Mouse (Mus musculus) neural tube, embryonic 11.5 days (tissue): ENCODE measurements around the gene Tmem248. TPM values are rescaled to one million over a fixed set of nuclear protein-coding genes. Genes with fewer than 3 reads are reported as not detected.

ENCODE experiments used
- ATAC-seq: fragments of 200-750 bp; cut with Nextera tagmentation; 2 replicates; pipeline ENCODE4 v1.8.0; 2017; ENCODE audit warnings: moderate number of reproducible peaks, mild to moderate bottlenecking, moderate TSS enrichment, moderate library complexity; ENCODE audit not compliant: insufficient read depth, low FRiP score, low TSS enrichment
- DNase-seq: peaks from one replicate; pipeline ENCODE4 v3.0.0-alpha.2; 2015; ENCODE audit warnings: low spot score
- H3K27ac ChIP-seq: fragments of 300-500 bp; sonication (generic); 2 replicates; pipeline ENCODE4 v1.5.1; 2014; ENCODE audit warnings: low read depth, mild to moderate bottlenecking, low read length
- H3K27me3 ChIP-seq: fragments of 300-500 bp; sonication (generic); 2 replicates; pipeline ENCODE4 v1.6.1; 2014; ENCODE audit warnings: mild to moderate bottlenecking, low read length, mixed read lengths; ENCODE audit not compliant: control insufficient read depth, insufficient read depth
- H3K36me3 ChIP-seq: fragments of 300-500 bp; sonication (generic); 2 replicates; pipeline ENCODE4 v1.6.1; 2014; ENCODE audit warnings: mild to moderate bottlenecking, low read length, moderate library complexity, mixed read lengths; ENCODE audit not compliant: control insufficient read depth, insufficient read depth
- H3K4me1 ChIP-seq: fragments of 300-500 bp; sonication (generic); 2 replicates; pipeline ENCODE4 v1.6.1; 2014; ENCODE audit warnings: low read length, mixed read lengths; ENCODE audit not compliant: control insufficient read depth, insufficient read depth
- H3K4me2 ChIP-seq: fragments of 300-500 bp; sonication (generic); 2 replicates; pipeline ENCODE4 v1.6.1; 2014; ENCODE audit warnings: low read depth, mild to moderate bottlenecking, moderate library complexity
- H3K4me3 ChIP-seq: fragments of 300-500 bp; sonication (generic); 2 replicates; pipeline ENCODE4 v1.5.1; 2014; ENCODE audit warnings: low read depth, low read length
- H3K9ac ChIP-seq: fragments of 300-500 bp; sonication (generic); 2 replicates; pipeline ENCODE4 v1.6.1; 2014; ENCODE audit warnings: mild to moderate bottlenecking, low read length
- H3K9me3 ChIP-seq: fragments of 300-500 bp; sonication (generic); 2 replicates; pipeline ENCODE4 v1.6.1; 2016; ENCODE audit warnings: low read length; ENCODE audit not compliant: control insufficient read depth
- WGBS: fragments of 180-500 bp; shearing (Covaris S2); extraction: QIAGEN DNeasy Blood & Tissue Kit; methylation state at CpG from one replicate; pipeline ENCODE4 v1.1.7; 2014; 5-methylcytosine and 5-hydroxymethylcytosine counted together
- polyA plus RNA-seq: library from polyadenylated mRNA; unstranded; fragments of >200 nt; fragmentation: Nextera tagmentation; extraction: Ambion mirVana; gene quantifications from 2 replicates; pipeline ENCODE4 v1.2.1, GENCODE M21; 2014

Tmem248 gene
- polyA plus RNA-seq, 1 experiment from 2014 or later, result 35.8 TPM

DNA sequence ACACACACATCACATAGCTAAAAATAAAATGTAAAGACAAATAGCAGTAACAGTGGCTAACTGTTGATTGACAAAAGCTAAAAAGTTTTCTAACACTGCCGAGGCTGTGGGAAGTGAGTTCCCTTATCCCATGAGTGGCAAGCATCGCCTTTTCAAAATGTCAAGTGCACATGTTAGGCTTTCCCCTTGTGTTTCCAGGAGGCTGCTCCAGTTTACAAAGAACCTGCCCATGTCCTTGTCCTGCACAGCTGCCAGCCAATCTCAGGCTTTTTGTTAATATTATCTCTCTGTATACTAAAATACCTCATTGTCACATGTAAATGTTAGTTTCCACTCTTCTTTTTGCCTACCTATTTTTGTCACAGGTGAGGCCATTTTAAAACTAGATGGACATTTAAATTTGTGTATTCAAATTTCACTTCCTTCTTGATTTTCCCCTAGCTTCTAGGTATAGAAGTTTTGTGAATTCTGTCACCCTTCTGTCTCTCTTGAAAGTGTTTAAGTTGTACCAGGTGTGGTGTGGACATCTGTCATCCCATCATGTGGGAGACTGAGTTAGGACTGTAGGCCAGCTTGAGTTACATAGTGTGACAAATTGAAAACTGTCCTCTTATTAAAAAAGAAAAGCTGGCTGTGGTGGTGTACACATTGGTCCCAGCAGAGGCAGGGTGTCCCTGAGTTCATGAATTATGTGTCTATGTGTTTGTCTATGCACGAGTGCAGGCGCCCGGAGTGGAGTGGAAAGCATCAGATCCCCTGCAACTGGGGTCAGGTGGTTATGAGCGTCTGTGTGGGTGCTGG is 34.9 kb upstream of the Tmem248 start:
- ATAC-seq (no peak), DNase-seq (no peak)
- 74% methylated on average over 6 of the region's 6 CpGs for WGBS
- H3K4me1 ChIP-seq, result no peaks in the 10 kb centered on the region
- no peaks in the 10 kb centered on the region for H3K27me3 ChIP-seq
- H3K4me3 ChIP-seq, result no peak overlapping the region
- H3K36me3 ChIP-seq, result no peaks in the 10 kb centered on the region
- H3K27ac ChIP-seq, result no peak overlapping the region
- H3K9me3 ChIP-seq, result no peaks in the 10 kb centered on the region
- H3K9ac ChIP-seq, result no peak overlapping the region
- H3K4me2 ChIP-seq, result no peak overlapping the region

DNA sequence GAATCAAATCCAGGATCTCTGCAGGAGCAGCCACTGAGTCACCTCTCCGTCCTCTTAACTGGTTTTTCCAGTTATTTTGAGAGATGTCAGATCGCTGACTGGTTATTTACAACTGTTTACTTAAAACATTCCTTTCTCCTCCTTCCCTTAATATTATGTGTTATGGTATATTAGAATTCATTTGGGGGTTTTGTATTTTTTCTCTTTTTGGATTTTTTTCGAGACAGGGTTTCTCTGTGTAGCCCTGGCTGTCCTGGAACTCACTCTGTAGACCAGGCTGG is 34.4 kb upstream of the Tmem248 start:
- H3K27ac ChIP-seq, result no peak overlapping the region
- H3K4me3 ChIP-seq, result no peak overlapping the region
- 83% methylated on average over 3 of the region's 3 CpGs for WGBS

DNA sequence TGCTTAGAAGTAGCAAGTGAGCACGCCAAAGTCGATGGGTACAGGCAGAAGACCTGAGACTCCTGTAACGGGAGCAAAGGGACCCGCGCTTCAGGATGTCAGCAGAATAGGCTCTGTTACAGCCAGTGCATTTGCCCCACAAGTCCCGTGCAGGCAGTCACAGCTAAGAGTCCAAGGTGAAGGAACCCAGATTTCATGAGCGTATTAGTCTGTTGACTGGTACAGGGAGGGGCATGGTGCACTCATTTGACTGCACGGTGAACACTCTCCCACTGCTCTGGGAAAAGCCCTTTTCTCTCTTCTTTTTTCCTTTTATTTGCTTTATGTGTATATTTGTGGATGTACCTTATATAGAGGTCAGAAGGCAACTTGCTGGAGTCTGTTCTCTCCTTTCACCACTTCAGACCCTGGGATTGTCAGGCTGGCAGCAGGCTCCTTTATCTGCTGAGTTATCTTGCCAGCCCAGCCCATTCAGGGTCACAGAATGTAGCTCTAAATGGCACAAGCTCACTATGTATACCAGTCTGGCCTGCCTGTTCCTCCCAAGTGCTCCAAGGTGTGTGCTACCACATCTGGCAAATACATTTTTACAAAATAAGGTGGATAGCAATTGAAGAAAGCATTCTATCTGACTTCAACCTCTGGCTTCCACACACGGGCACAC is 32.6 kb upstream of the Tmem248 start:
- no peaks in the 10 kb centered on the region for H3K9me3 ChIP-seq
- no peak for DNase-seq
- H3K4me1 ChIP-seq, result no peaks in the 10 kb centered on the region
- H3K36me3 ChIP-seq, result no peaks in the 10 kb centered on the region
- no peaks in the 10 kb centered on the region for H3K27me3 ChIP-seq
- no peak for ATAC-seq
- H3K9ac ChIP-seq, result no peak overlapping the region
- WGBS, result 90% methylated on average over 9 of the region's 9 CpGs
- H3K4me2 ChIP-seq, result no peak overlapping the region
- no peak overlapping the region for H3K4me3 ChIP-seq
- no peak overlapping the region for H3K27ac ChIP-seq

More for the DNA sequence above, 34.4 kb upstream of the Tmem248 start:
- Histone ChIP-seq H3K36me3 (no peaks in the 10 kb centered on the region), H3K9ac (no peak overlapping the region), H3K4me2 (no peak overlapping the region), H3K4me1 (no peaks in the 10 kb centered on the region), H3K9me3 (no peaks in the 10 kb centered on the region), H3K27me3 (no peaks in the 10 kb centered on the region)
- ATAC-seq (no peak), DNase-seq (no peak)

DNA sequence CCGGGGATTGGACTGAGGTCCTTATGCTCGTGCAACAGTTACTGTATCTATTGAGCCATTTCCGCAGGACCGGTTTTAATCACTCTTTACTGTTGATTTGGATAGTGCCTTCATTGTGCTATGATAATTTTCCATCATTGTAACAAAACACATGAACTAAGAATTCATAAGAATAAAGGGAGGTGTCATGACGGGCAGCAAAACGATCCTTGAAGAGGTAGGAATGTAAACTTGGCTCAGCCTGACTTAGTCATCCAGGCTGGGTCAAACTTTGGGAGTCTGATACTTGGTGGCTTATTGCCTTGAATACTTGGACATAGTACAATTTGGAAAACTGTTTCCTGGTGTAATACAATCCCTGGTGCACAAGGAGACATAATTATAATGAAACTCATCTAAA is 31.6 kb upstream of the Tmem248 start:
- no peak overlapping the region for H3K4me3 ChIP-seq
- H3K4me2 ChIP-seq, result no peak overlapping the region
- H3K9ac ChIP-seq, result no peak overlapping the region
- no peaks in the 10 kb centered on the region for H3K27me3 ChIP-seq
- no peaks in the 10 kb centered on the region for H3K9me3 ChIP-seq
- DNase-seq (no peak), ATAC-seq (no peak)
- H3K4me1 ChIP-seq, result no peaks in the 10 kb centered on the region
- 91% methylated on average over 6 of the region's 6 CpGs for WGBS
- H3K27ac ChIP-seq, result no peak overlapping the region
- no peaks in the 10 kb centered on the region for H3K36me3 ChIP-seq

- ATAC-seq (no peak), DNase-seq (no peak)
- WGBS, result 61% methylated on average over 7 of the region's 7 CpGs
- Histone ChIP-seq H3K4me3 (no peak overlapping the region), H3K27ac (no peak overlapping the region), H3K4me2 (no peak overlapping the region), H3K9ac (no peak overlapping the region), H3K36me3 (no peaks in the 10 kb centered on the region), H3K9me3 (no peaks in the 10 kb centered on the region), H3K27me3 (no peaks in the 10 kb centered on the region), H3K4me1 (no peaks in the 10 kb centered on the region)
Measured at GRCm38 (mm10) chr5:130187383-130187782, 29.5 kb upstream of the Tmem248 start.

DNA sequence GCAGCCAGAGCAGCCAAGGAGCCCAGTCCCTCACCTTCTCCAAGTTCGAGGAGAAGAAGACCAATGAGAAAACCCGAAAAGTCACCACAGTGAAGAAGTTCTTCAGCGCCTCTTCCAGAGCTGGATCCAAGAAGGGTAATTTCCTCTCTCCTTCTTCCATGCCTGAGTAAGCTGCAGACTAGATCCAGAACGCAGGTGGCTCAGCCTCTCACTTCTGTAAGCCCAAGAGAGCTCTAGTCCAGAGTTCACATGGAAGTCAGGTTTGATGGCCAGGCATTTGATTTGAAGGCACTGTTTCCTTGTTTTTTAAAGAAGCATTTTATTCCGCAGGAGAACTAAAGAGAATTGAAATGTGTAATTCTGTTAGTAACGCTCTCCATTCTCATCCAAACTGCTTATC is 26.0 kb upstream of the Tmem248 start:
- no peak overlapping the region for H3K9ac ChIP-seq
- no peaks in the 10 kb centered on the region for H3K36me3 ChIP-seq
- no peaks in the 10 kb centered on the region for H3K27me3 ChIP-seq
- no peak overlapping the region for H3K27ac ChIP-seq
- no peaks in the 10 kb centered on the region for H3K4me1 ChIP-seq
- no peak overlapping the region for H3K4me2 ChIP-seq
- H3K9me3 ChIP-seq, result no peaks in the 10 kb centered on the region
- ATAC-seq, result no peak
- 93% methylated on average over 6 of the region's 6 CpGs for WGBS
- DNase-seq, result no peak
- H3K4me3 ChIP-seq, result no peak overlapping the region

- H3K27ac ChIP-seq, result no peak overlapping the region
- DNase-seq, result no peak
- ATAC-seq, result no peak
- no peak overlapping the region for H3K4me2 ChIP-seq
- H3K9me3 ChIP-seq, result no peaks in the 10 kb centered on the region
- no peak overlapping the region for H3K9ac ChIP-seq
- H3K27me3 ChIP-seq, result no peaks in the 10 kb centered on the region
- H3K4me3 ChIP-seq, result no peak overlapping the region
- no peaks in the 10 kb centered on the region for H3K36me3 ChIP-seq
- H3K4me1 ChIP-seq, result no peaks in the 10 kb centered on the region
- 83% methylated on average over 6 of the region's 6 CpGs for WGBS
Measured at GRCm38 (mm10) chr5:130191865-130192264, 25.0 kb upstream of the Tmem248 start.

DNA sequence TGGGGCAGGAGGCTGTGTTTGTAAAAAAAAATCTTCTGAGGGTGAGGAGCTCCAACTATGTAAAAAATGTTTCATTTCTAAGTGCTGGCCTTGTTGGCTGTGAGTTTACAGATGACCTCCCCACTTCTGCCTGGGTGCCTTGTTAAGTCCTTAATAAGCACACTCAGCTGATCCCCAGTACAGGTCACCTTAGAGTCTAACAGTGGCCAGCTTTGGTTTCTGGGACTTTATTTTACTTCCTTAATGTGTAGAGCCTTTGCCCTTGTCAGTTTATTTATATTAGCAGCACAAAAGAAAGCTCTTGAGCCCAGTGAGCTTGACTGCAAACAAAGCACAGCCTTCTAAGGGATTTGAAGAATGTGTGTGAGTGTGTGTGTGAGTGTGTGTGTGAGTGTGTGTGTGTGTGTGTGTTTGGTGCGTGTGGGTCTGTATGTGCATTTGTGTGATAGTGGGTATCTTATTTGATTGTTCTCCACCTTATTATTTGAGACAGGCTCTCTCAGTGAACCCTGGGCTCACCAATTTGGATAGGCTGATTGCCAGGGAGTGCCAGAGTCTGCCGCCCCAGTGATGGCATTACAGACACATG is 24.4 kb upstream of the Tmem248 start:
- no peaks in the 10 kb centered on the region for H3K27me3 ChIP-seq
- H3K27ac ChIP-seq, result no peak overlapping the region
- H3K9me3 ChIP-seq, result no peaks in the 10 kb centered on the region
- no peak for ATAC-seq
- no peak overlapping the region for H3K4me2 ChIP-seq
- H3K36me3 ChIP-seq, result no peaks in the 10 kb centered on the region
- 79% methylated on average over 2 of the region's 2 CpGs for whole genome bisulfite sequencing
- no peaks in the 10 kb centered on the region for H3K4me1 ChIP-seq
- no peak overlapping the region for H3K9ac ChIP-seq
- no peak for DNase-seq
- no peak overlapping the region for H3K4me3 ChIP-seq

- no peak for ATAC-seq
Measured at GRCm38 (mm10) chr5:130193760-130194159, 23.1 kb upstream of the Tmem248 start.

More at GRCm38 (mm10) chr5:130193760-130194159, 23.1 kb upstream of the Tmem248 start:
- H3K27me3 ChIP-seq, result no peaks in the 10 kb centered on the region
- no peak for DNase-seq
- no peak overlapping the region for H3K4me2 ChIP-seq
- H3K4me1 ChIP-seq, result no peaks in the 10 kb centered on the region
- no peak overlapping the region for H3K27ac ChIP-seq
- no peaks in the 10 kb centered on the region for H3K9me3 ChIP-seq
- H3K36me3 ChIP-seq, result no peaks in the 10 kb centered on the region
- 82% methylated on average over 3 of the region's 3 CpGs for WGBS
- H3K9ac ChIP-seq, result no peak overlapping the region
- no peak overlapping the region for H3K4me3 ChIP-seq
